Mouse (Mus musculus): ENCODE data around the gene Defa35.
"Not testable (repeated sequence)": the region's sequence is repeated elsewhere in the genome, so short reads cannot be mapped to it uniquely, and the experiment has no call there.

GRCm38 (mm10) chr8:21025245-21025644 is 39.6 kb upstream of the Defa35 start, which contains the start of gene Defa21:
- not testable (repeated sequence) for TF ChIP-seq TAL1, GATA1 (IDR thresholded peaks at IDR 0.05; ENCODE audit: low read length)

Data from erythroblast, embryonic 14.5 days (primary cell).